1 mouse cellular context compared by ENCODE assay signal in the genomic region with DNA sequence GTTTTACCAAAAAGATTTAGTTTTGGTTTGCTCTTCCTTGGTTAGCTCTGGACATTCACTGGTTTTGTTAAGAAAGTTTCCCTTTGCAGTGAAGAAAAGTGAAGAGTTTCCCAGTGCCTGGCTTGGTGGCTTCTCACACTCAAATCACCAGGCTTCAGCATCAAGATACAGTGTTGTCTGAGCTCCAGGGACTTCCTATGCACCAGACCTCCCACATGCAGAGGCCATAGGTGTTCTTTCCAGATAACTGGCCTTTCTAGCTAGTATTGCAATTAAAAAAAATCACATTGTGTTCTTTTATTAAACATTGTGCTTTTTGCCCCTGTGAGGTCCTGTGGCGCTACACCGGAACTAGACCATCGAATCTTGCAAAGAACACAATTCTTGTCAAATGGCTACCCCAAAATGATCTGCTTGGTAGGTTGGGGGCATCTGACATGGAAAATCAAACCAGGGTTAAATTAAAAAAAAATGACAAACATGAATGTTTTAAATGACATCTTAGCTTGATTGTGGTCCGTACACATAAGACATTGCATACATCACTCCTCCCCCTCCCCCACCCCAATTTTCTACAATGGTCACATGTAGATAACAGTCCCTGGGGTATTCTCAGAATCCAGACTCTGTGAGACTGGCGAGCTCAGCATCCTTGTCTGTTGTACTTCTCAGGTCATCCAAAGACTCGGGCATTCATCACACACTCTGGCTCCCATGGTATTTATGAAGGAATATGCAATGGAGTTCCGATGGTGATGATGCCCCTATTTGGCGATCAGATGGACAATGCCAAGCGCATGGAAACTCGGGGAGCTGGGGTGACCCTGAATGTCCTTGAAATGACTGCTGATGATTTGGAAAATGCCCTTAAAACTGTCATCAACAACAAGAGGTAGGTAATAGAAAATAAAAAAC.
TF ChIP-seq lines count a peak whose summit lies in the region.

No protein-coding gene starts in this region.

TF ChIP-seq in CH12.LX, 34 proteins besides CTCF, POLR2A, EP300 and RAD21:
- TF ChIP-seq E2F4 (IDR thresholded peaks at IDR 0.05; ENCODE audit: insufficient replicate concordance, low read depth, low read length) (no peak), ELF1 (IDR thresholded peaks at IDR 0.05; ENCODE audit: low read depth, low read length) (no peak), IRF4 (IDR thresholded peaks at IDR 0.05; ENCODE audit: low read depth, low read length) (no peak), NRF1 (IDR thresholded peaks at IDR 0.05; ENCODE audit: low read depth, low read length) (no peak), SMC3 (IDR thresholded peaks at IDR 0.05; ENCODE audit: low read depth, low read length) (no peak), ETS1 (conservative IDR thresholded peaks at IDR 0.05; ENCODE audit: low read depth, low read length) (no peak), HCFC1 (IDR thresholded peaks at IDR 0.05; ENCODE audit: low read depth, low read length) (no peak)
